Mouse (Mus musculus) adrenal gland (tissue): Measurements from ENCODE around the gene Dnase2b.

Experiments used
- intact Hi-C: fragments of 180-260 bp; cut with DNase I; formaldehyde crosslinking; loops from one replicate; pipeline ENCODE4 v1.15.1; 2025

Gene Dnase2b

GRCm38 (mm10) chr3:146570939-146571338 is 44.5 kb downstream of the Dnase2b start:
- intact Hi-C loops, result no loop called here

- intact Hi-C loops, result no loop called here
Observed at GRCm38 (mm10) chr3:146570148-146570782, 45.1 kb downstream of the Dnase2b start, which contains the start of gene Uox. TSS of gene Uox (plus strand) at chr3:146570426.

DNA sequence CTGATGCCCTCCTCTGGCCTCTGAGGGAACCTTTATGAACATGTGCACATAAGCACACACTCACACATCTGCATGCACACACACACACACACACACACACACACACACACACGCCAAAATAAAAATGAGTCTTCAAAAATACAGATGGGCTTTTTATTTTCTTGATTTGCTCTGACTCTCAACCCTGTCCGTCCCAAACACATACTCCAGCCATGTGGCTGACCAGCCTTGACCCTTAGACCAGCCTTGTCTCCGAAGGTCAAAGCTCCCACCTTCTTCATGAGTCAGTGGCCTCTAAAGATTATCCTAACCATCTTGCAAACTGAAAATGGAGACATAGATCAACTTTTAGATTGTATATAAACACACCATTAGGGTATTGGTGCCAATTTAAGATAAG is 45.8 kb downstream of the Dnase2b start:
- intact Hi-C loops, result loop anchor here (10.0 kb wide), 1 partner anchor 125 kb away; no protein-coding TSS in a partner anchor

- intact Hi-C loops, result loop anchor here (10.0 kb wide), 1 partner anchor 127 kb away; no protein-coding TSS in a partner anchor
Observed at GRCm38 (mm10) chr3:146567884-146568530, 47.4 kb downstream of the Dnase2b start.

GRCm38 (mm10) chr3:146567366-146567765 is 48.0 kb downstream of the Dnase2b start:
- intact Hi-C loops, result loop anchor here (10.0 kb wide), 1 partner anchor 127 kb away; no protein-coding TSS in a partner anchor

DNA sequence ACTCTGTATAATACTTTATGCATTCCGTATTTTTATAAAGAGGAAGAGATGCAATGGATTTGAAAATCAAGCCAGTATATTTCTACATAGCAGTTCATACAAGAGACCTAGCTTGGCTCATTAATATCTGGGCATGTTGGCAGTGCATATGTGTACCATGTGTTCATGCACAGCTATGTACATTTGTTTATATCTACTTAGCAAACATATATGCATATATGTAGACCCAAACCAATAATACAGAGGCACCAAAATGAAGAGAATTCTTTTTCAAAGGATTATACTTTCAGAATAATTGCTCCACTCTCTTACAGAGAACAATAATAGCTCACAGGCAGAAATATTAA is 50.4 kb downstream of the Dnase2b start:
- intact Hi-C loops, result loop anchor here (2.0 to 10.0 kb wide), 2 partner anchors 130 to 350 kb away; no protein-coding TSS in a partner anchor

GRCm38 (mm10) chr3:146564268-146565064 is 50.9 kb downstream of the Dnase2b start:
- intact Hi-C loops, result loop anchor here (2.0 to 10.0 kb wide), 3 partner anchors 130 to 350 kb away; no protein-coding TSS in a partner anchor

- intact Hi-C loops, result loop anchor here (5.0 to 10.0 kb wide), 2 partner anchors 132 to 219 kb away; no protein-coding TSS in a partner anchor
Observed at GRCm38 (mm10) chr3:146562936-146563335, 52.5 kb downstream of the Dnase2b start.

- intact Hi-C loops, result no loop called here
Observed at GRCm38 (mm10) chr3:146557507-146557906, 57.9 kb downstream of the Dnase2b start.

DNA sequence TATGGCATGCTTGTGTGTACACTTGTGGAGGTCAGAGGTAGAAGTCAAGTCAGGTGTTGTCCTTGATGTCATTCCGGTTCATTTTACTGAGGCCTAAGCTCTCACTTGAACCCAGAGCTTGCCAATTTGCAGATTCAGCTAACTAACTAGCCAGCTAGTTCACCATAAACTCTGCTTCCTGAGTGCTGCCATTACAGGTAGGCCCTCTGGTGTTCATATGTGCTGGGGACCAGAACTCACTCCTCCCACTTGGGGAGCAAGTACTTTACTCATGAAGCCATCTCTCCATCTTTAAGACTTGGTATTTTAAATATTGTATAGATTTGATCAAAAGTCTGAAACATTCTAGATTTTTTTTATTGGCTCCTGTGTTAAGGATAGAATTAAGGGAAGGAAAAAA is 58.8 kb downstream of the Dnase2b start:
- intact Hi-C loops, result no loop called here

- intact Hi-C loops, result no loop called here
Observed at GRCm38 (mm10) chr3:146554816-146555215, 60.6 kb downstream of the Dnase2b start.

DNA sequence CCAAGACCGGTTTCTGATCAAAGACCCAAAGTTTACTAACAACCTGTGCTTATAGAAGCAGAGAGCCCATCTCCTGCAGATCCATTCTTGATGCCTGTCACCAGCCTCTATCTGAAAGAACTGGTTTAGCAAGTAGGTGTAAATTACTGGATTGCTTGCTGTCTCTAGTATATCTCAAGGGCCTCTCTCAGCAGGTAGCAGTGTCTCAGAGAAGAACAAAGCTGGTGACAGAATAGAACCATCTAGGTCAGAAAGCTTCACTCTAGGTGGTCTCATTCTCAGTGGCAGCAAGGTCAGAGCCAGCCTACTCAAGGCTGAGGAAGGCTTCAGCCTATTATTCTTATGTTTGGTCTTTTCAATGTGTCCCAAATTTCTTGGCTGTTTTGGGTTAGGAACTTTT is 71.8 kb downstream of the Dnase2b start:
- intact Hi-C loops, result no loop called here

DNA sequence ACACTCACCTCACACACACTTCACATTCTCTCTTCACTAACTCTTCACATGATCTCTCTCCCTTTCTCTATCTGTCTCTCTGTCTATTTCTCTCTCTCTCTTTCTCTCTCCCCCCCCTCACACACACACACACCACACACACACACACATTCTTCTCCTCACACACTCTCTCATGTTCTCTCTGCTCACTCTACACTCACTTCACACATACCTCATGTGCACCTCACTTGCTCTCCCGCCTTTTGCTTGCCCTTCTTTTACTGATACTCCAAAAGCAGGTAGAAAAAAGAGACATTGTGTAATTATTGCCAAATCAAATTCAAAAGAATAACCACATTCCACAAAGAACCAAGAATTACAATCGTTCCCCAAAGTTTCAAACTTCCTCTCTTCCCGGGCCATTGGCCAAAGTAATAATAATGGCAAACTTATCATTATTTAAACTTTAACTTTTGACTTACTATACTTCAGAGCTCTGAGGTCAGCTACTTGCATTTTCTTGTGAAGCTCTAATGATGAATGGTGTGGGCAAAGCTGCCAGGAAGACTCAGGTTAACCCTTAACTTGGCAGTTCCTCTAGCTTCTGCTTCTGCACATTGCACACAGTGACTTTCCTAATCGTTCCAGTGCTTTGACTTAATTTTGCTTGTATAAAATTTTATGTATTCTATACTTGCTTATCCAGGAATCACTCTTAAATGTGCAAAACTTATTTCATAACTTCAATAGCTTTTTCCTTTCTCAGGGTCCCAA is 74.7 kb downstream of the Dnase2b start:
- intact Hi-C loops, result no loop called here

DNA sequence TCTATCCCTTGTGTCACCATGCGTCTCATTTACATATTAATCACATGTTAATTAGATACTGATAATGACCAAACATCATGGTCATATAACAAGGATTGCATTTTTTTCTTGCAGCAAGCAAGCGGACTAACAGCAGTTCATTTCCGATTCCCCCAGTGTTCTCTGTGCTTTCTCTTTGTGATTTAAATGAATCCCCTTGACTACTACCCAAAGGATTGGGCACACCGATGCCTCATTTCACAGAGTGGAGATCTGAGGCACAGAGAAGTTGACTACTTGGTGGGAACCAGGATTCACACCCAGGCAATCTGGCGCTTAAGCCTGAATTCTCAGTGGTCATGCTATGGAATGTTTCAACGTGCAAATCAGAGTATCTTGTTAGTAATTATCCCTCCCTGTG is 80.4 kb downstream of the Dnase2b start:
- intact Hi-C loops, result no loop called here
